Mouse (Mus musculus) heart, postnatal 0 days (tissue): ENCODE results near the gene Cbl.

Source experiments
- CTCF ChIP-seq: IDR thresholded peaks from 2 replicates; pipeline ENCODE4 v1.5.1; 2016; ENCODE audit warnings: antibody characterized with exemption, control low read depth, low read depth
- EP300 ChIP-seq: IDR thresholded peaks from 2 replicates; pipeline ENCODE4 v1.6.1; 2016; ENCODE audit warnings: antibody characterized with exemption, low read depth

DNA sequence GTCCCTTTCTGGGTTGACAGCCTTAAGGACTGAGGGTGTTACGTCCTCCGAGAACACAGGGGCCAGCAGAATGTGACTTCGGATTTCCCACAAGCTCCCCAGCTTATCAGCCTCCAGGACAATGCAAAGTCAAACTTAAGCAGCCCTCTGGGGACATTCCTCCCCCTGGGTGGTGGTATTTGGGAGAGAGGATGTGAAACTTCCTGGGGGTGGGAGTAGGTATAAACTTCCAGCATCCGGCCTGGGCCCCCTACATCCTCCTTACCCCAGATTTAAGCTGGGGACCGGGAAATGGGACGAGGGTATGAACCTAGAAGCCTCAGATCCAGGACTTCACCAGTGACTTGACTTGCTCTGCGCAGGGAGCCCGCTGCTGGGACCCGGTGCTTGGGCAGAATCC lies 104.2 kb downstream of the Cbl start:
- TF ChIP-seq CTCF = no peak
- TF ChIP-seq EP300 = no peak
